Mouse (Mus musculus): Measurements from ENCODE around the gene Tpra1. TPM values are rescaled to one million over a fixed set of nuclear protein-coding genes. Genes with fewer than 3 reads are reported as not detected.

The Tpra1 gene
- polyA plus RNA-seq, 1 experiment from 2014 or later: 98.8 TPM

GRCm38 (mm10) chr6:88941628-88942027 lies 39.6 kb downstream of the Tpra1 start:
- 67% methylated on average over 4 of the region's 4 CpGs for WGBS
- no peak for ATAC-seq (ENCODE audit: low FRiP score, low TSS enrichment)

GRCm38 (mm10) chr6:88942595-88942994 lies 40.5 kb downstream of the Tpra1 start:
- H3K4me2 ChIP-seq (replicated peaks; ENCODE audit: low read depth, low read length): no peak overlapping the region
- no peak for ATAC-seq (ENCODE audit: low FRiP score, low TSS enrichment)
- H3K36me3 ChIP-seq (ENCODE audit: insufficient read depth, low read length): no peaks in the 10 kb centered on the region
- H3K9me3 ChIP-seq (ENCODE audit: low read length): no peaks in the 10 kb centered on the region
- H3K9ac ChIP-seq (replicated peaks; ENCODE audit: low read length): no peak overlapping the region
- no peaks in the 10 kb centered on the region for H3K4me1 ChIP-seq (ENCODE audit: insufficient read depth, low read length)
- H3K4me3 ChIP-seq (ENCODE audit: low read length): no peak overlapping the region
- no peak overlapping the region for H3K27ac ChIP-seq (ENCODE audit: low read length)
- H3K27me3 ChIP-seq (ENCODE audit: insufficient read depth, low read length): no peaks in the 10 kb centered on the region
- 54% methylated on average over 8 of the region's 8 CpGs for WGBS

More at GRCm38 (mm10) chr6:88941628-88942027, 39.6 kb downstream of the Tpra1 start:
- Histone ChIP-seq H3K9ac (replicated peaks; ENCODE audit: low read length) (no peak overlapping the region), H3K27me3 (ENCODE audit: insufficient read depth, low read length) (no peaks in the 10 kb centered on the region), H3K4me1 (ENCODE audit: insufficient read depth, low read length) (no peaks in the 10 kb centered on the region), H3K4me3 (ENCODE audit: low read length) (no peak overlapping the region), H3K27ac (ENCODE audit: low read length) (no peak overlapping the region), H3K9me3 (ENCODE audit: low read length) (no peaks in the 10 kb centered on the region), H3K4me2 (replicated peaks; ENCODE audit: low read depth, low read length) (no peak overlapping the region), H3K36me3 (ENCODE audit: insufficient read depth, low read length) (no peaks in the 10 kb centered on the region)

- WGBS: 78% methylated on average over 6 of the region's 6 CpGs
- Histone ChIP-seq H3K9me3 (ENCODE audit: low read length) (no peaks in the 10 kb centered on the region), H3K4me1 (ENCODE audit: insufficient read depth, low read length) (no peaks in the 10 kb centered on the region), H3K27ac (ENCODE audit: low read length) (no peak overlapping the region), H3K4me3 (ENCODE audit: low read length) (no peak overlapping the region), H3K9ac (replicated peaks; ENCODE audit: low read length) (no peak overlapping the region), H3K4me2 (replicated peaks; ENCODE audit: low read depth, low read length) (no peak overlapping the region), H3K36me3 (ENCODE audit: insufficient read depth, low read length) (no peaks in the 10 kb centered on the region), H3K27me3 (ENCODE audit: insufficient read depth, low read length) (no peaks in the 10 kb centered on the region)
- ATAC-seq (ENCODE audit: low FRiP score, low TSS enrichment): no peak
Observed at GRCm38 (mm10) chr6:88943666-88944065, 41.6 kb downstream of the Tpra1 start.

DNA sequence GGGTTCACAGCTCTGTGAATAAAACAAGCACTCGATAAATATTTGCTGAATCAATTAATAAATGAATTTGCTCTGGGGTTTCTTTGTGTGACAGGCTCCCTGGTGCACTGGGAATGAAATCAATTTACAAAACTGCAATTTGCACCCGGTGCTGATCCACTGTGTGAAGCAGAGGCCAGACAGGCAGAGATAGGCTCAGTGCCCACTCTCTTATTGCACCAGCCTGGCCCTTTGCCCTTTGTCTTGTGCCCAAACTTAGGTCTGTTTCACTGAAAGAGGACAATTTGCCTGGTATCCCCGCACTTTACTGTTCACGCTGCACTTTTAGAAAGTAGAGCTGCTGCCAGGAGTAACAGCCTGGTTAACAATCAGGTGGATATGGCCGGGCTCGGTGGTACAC lies 44.4 kb downstream of the Tpra1 start:
- no peak overlapping the region for H3K27ac ChIP-seq (ENCODE audit: low read length)
- H3K27me3 ChIP-seq (ENCODE audit: insufficient read depth, low read length): no peaks in the 10 kb centered on the region
- H3K9ac ChIP-seq (replicated peaks; ENCODE audit: low read length): no peak overlapping the region
- H3K36me3 ChIP-seq (ENCODE audit: insufficient read depth, low read length): no peaks in the 10 kb centered on the region
- no peak for ATAC-seq (ENCODE audit: low FRiP score, low TSS enrichment)
- no peak overlapping the region for H3K4me3 ChIP-seq (ENCODE audit: low read length)
- no peaks in the 10 kb centered on the region for H3K9me3 ChIP-seq (ENCODE audit: low read length)
- H3K4me1 ChIP-seq (ENCODE audit: insufficient read depth, low read length): no peaks in the 10 kb centered on the region
- no peak overlapping the region for H3K4me2 ChIP-seq (replicated peaks; ENCODE audit: low read depth, low read length)
- 91% methylated on average over 6 of the region's 6 CpGs for WGBS

GRCm38 (mm10) chr6:88947771-88948170 lies 45.7 kb downstream of the Tpra1 start:
- Histone ChIP-seq H3K9me3 (ENCODE audit: low read length) (no peaks in the 10 kb centered on the region), H3K9ac (replicated peaks; ENCODE audit: low read length) (no peak overlapping the region), H3K36me3 (ENCODE audit: insufficient read depth, low read length) (no peaks in the 10 kb centered on the region), H3K4me1 (ENCODE audit: insufficient read depth, low read length) (no peaks in the 10 kb centered on the region), H3K4me3 (ENCODE audit: low read length) (no peak overlapping the region), H3K27me3 (ENCODE audit: insufficient read depth, low read length) (no peaks in the 10 kb centered on the region), H3K27ac (ENCODE audit: low read length) (no peak overlapping the region), H3K4me2 (replicated peaks; ENCODE audit: low read depth, low read length) (no peak overlapping the region)
- ATAC-seq (ENCODE audit: low FRiP score, low TSS enrichment): no peak

DNA sequence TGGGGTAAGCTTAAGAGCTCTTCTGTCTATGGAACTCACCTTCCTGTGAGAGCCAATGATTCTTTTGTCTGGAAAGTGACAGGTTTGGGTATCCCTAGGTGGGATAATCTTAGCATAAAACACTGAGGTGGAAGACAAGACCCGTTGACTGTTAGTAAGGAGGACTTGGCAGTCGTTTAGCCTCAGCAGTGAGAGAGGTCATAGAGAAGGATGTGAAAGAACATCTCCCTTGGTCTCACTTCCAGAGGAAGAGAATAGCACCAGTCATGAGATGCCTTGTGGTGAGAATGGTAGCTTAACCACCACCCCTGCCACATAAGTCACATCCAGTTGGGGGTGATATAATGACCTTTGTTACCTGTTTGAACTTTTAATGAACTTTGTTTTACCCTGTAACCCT lies 54.7 kb downstream of the Tpra1 start:
- H3K4me1 ChIP-seq (ENCODE audit: insufficient read depth, low read length): no peaks in the 10 kb centered on the region
- no peak for ATAC-seq (ENCODE audit: low FRiP score, low TSS enrichment)
- no peaks in the 10 kb centered on the region for H3K9me3 ChIP-seq (ENCODE audit: low read length)
- no peak overlapping the region for H3K9ac ChIP-seq (replicated peaks; ENCODE audit: low read length)
- no peaks in the 10 kb centered on the region for H3K36me3 ChIP-seq (ENCODE audit: insufficient read depth, low read length)
- no peak overlapping the region for H3K4me2 ChIP-seq (replicated peaks; ENCODE audit: low read depth, low read length)
- no peaks in the 10 kb centered on the region for H3K27me3 ChIP-seq (ENCODE audit: insufficient read depth, low read length)
- WGBS: 88% methylated on average over 2 of the region's 2 CpGs
- H3K27ac ChIP-seq (ENCODE audit: low read length): no peak overlapping the region
- H3K4me3 ChIP-seq (ENCODE audit: low read length): no peak overlapping the region

DNA sequence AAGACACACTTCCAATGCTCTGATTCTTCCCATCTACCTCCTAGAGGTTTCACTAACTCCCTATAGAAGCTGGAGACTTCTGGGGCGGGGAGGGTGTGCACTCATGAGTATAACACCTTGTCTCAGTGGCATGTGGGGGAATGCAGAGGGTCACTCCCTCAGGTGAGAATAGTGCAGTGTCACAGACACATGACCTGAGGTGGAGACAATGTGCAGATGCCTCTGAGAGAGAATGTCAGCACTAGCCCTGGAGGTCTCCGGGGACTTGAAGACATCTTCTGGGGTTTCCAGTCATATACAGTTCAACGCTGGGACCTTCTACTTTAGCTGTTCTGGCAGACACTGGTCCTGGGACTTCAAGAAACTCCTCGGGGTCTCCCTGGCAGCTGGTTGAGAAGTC lies 55.3 kb downstream of the Tpra1 start:
- no peaks in the 10 kb centered on the region for H3K4me1 ChIP-seq (ENCODE audit: insufficient read depth, low read length)
- no peak overlapping the region for H3K4me3 ChIP-seq (ENCODE audit: low read length)
- no peaks in the 10 kb centered on the region for H3K9me3 ChIP-seq (ENCODE audit: low read length)
- no peaks in the 10 kb centered on the region for H3K27me3 ChIP-seq (ENCODE audit: insufficient read depth, low read length)
- no peaks in the 10 kb centered on the region for H3K36me3 ChIP-seq (ENCODE audit: insufficient read depth, low read length)
- no peak overlapping the region for H3K27ac ChIP-seq (ENCODE audit: low read length)
- ATAC-seq (ENCODE audit: low FRiP score, low TSS enrichment): no peak
- no peak overlapping the region for H3K4me2 ChIP-seq (replicated peaks; ENCODE audit: low read depth, low read length)
- H3K9ac ChIP-seq (replicated peaks; ENCODE audit: low read length): no peak overlapping the region
- WGBS: 84% methylated on average over 4 of the region's 4 CpGs

- no peaks in the 10 kb centered on the region for H3K4me1 ChIP-seq (ENCODE audit: insufficient read depth, low read length)
- no peak overlapping the region for H3K4me2 ChIP-seq (replicated peaks; ENCODE audit: low read depth, low read length)
- no peak overlapping the region for H3K4me3 ChIP-seq (ENCODE audit: low read length)
- no peaks in the 10 kb centered on the region for H3K27me3 ChIP-seq (ENCODE audit: insufficient read depth, low read length)
- no peak overlapping the region for H3K27ac ChIP-seq (ENCODE audit: low read length)
- WGBS: 70% methylated on average over 5 of the region's 5 CpGs
- H3K9ac ChIP-seq (replicated peaks; ENCODE audit: low read length): no peak overlapping the region
- H3K36me3 ChIP-seq (ENCODE audit: insufficient read depth, low read length): no peaks in the 10 kb centered on the region
- no peaks in the 10 kb centered on the region for H3K9me3 ChIP-seq (ENCODE audit: low read length)
- no peak for ATAC-seq (ENCODE audit: low FRiP score, low TSS enrichment)
Observed at GRCm38 (mm10) chr6:88957801-88958211, 55.8 kb downstream of the Tpra1 start.

GRCm38 (mm10) chr6:88958305-88958704 lies 56.3 kb downstream of the Tpra1 start:
- no peaks in the 10 kb centered on the region for H3K9me3 ChIP-seq (ENCODE audit: low read length)
- 88% methylated on average over 2 of the region's 2 CpGs for WGBS
- no peak overlapping the region for H3K9ac ChIP-seq (replicated peaks; ENCODE audit: low read length)
- H3K36me3 ChIP-seq (ENCODE audit: insufficient read depth, low read length): no peaks in the 10 kb centered on the region
- no peak overlapping the region for H3K27ac ChIP-seq (ENCODE audit: low read length)
- no peaks in the 10 kb centered on the region for H3K4me1 ChIP-seq (ENCODE audit: insufficient read depth, low read length)
- no peaks in the 10 kb centered on the region for H3K27me3 ChIP-seq (ENCODE audit: insufficient read depth, low read length)
- H3K4me2 ChIP-seq (replicated peaks; ENCODE audit: low read depth, low read length): no peak overlapping the region
- no peak overlapping the region for H3K4me3 ChIP-seq (ENCODE audit: low read length)
- ATAC-seq (ENCODE audit: low FRiP score, low TSS enrichment): no peak

DNA sequence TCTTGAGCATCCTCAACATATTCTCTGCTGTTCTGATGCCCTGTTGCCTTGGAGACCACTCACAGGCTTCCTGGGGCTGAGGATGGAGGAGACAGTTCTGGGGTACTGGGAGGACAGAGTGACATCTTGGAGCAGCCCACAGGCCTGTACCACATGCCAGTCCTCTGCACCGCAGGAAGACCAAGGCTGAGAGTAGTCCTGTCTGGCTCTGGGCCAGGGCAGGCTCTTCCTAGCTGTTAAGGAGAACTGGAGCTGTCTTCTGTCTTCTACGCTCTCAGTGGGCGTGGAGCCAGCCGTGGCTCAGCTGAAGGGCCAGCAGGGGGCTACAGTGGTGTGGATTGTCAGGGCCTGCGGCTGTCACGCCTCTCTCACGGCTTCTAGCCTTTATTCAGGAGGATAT lies 57.8 kb downstream of the Tpra1 start:
- no peaks in the 10 kb centered on the region for H3K4me1 ChIP-seq (ENCODE audit: insufficient read depth, low read length)
- H3K4me2 ChIP-seq (replicated peaks; ENCODE audit: low read depth, low read length): no peak overlapping the region
- no peak overlapping the region for H3K4me3 ChIP-seq (ENCODE audit: low read length)
- no peaks in the 10 kb centered on the region for H3K36me3 ChIP-seq (ENCODE audit: insufficient read depth, low read length)
- ATAC-seq (ENCODE audit: low FRiP score, low TSS enrichment): peak; percentile 40; the same call in 1 of the 2 replicates
- no peak overlapping the region for H3K9ac ChIP-seq (replicated peaks; ENCODE audit: low read length)
- no peaks in the 10 kb centered on the region for H3K9me3 ChIP-seq (ENCODE audit: low read length)
- no peak overlapping the region for H3K27ac ChIP-seq (ENCODE audit: low read length)
- 26% methylated on average over 7 of the region's 7 CpGs for WGBS
- H3K27me3 ChIP-seq (ENCODE audit: insufficient read depth, low read length): no peaks in the 10 kb centered on the region

GRCm38 (mm10) chr6:88960941-88961340 lies 58.9 kb downstream of the Tpra1 start:
- Histone ChIP-seq H3K9ac (replicated peaks; ENCODE audit: low read length) (no peak overlapping the region), H3K27ac (ENCODE audit: low read length) (no peak overlapping the region), H3K4me2 (replicated peaks; ENCODE audit: low read depth, low read length) (no peak overlapping the region), H3K27me3 (ENCODE audit: insufficient read depth, low read length) (no peaks in the 10 kb centered on the region), H3K9me3 (ENCODE audit: low read length) (no peaks in the 10 kb centered on the region), H3K4me3 (ENCODE audit: low read length) (no peak overlapping the region), H3K36me3 (ENCODE audit: insufficient read depth, low read length) (no peaks in the 10 kb centered on the region), H3K4me1 (ENCODE audit: insufficient read depth, low read length) (no peaks in the 10 kb centered on the region)
- ATAC-seq (ENCODE audit: low FRiP score, low TSS enrichment): no peak
- 55% methylated on average over 4 of the region's 4 CpGs for WGBS
